Mouse (Mus musculus): ENCODE measurements at regions not wholly inside any gene's neighbourhood (a gene's known extent, or its start where the extent isn't known, plus 50 kb on each side); places are given as distances from the start of the nearest gene placed in this dataset.

DNA sequence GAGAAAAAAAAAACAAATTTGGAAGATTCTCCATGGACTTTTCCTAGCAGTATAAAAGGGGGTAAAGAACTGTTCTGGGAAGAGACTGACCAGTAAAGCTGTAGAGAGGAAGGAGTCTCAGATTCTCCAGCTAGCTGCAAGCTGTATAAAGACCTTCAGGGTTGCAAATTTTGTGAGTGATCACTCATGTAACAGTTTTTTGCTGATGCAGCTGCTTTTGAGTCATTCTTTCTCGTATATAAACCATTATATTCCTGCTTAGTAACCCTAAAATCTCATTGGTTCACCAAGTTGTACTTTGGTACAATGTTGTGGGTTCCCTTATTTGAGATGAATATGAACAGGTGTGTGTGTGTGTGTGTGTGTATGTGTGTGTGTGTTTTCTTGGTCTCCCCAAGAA, 79.7 kb upstream of the Wls start:
- TF ChIP-seq CTCF (IDR thresholded peaks at IDR 0.05; ENCODE audit: low read depth, low read length) (no peak), POLR2A (IDR thresholded peaks at IDR 0.05; ENCODE audit: insufficient read depth, low read length) (no peak)
